In genomic region chr2:15055741-15056151, GRCm38 (mm10) we compare ENCODE assay signal across 7 mouse cellular contexts. TPM values are rescaled to one million over a fixed set of nuclear protein-coding genes. Genes with fewer than 3 reads are reported as not detected.
DNase-seq lines count a peak whose midpoint lies in the region; ATAC-seq and TF ChIP-seq lines count a peak whose summit lies in the region.

No protein-coding gene starts in this region.

- under 1% methylated on average over 15 of the region's 15 CpGs for WGBS in embryonic facial prominence, embryonic 11.5 days
- WGBS in intestine, embryonic 16.5 days: 0% methylated on average over 15 of the region's 15 CpGs
- WGBS in midbrain, embryonic 14.5 days: 0% methylated on average over 15 of the region's 15 CpGs

- no peak for ATAC-seq in embryonic facial prominence, embryonic 11.5 days (replicated peaks; ENCODE audit: insufficient number of reproducible peaks, low FRiP score, low TSS enrichment, low read depth)
- ATAC-seq in intestine, embryonic 16.5 days: peak; percentile 3; the same call in 1 of the 2 replicates
- no peak for ATAC-seq in midbrain, embryonic 14.5 days (ENCODE audit: low FRiP score, low TSS enrichment)

- H3K4me3 ChIP-seq in testis, adult 2 months (ENCODE audit: control insufficient read depth, low read depth, low read length): peak overlapping the region; percentile 94
- peak overlapping the region; percentile 84 for H3K4me3 ChIP-seq in embryonic facial prominence, embryonic 11.5 days (ENCODE audit: low read depth, low read length)
- H3K4me3 ChIP-seq in intestine, embryonic 16.5 days (ENCODE audit: low read length): peak overlapping the region; percentile 86
- H3K4me3 ChIP-seq in midbrain, embryonic 14.5 days (replicated peaks; ENCODE audit: low read depth, low read length): peak overlapping the region; percentile 92

- TF ChIP-seq CTCF in testis, adult 2 months (IDR thresholded peaks at IDR 0.05; ENCODE audit: control insufficient read depth, insufficient read depth, insufficient replicate concordance, low read depth, low read length): no peak

- H3K9me3 ChIP-seq in embryonic facial prominence, embryonic 11.5 days (replicated peaks; ENCODE audit: control insufficient read depth, low read length): no peaks in the 10 kb centered on the region
- H3K9me3 ChIP-seq in intestine, embryonic 16.5 days (ENCODE audit: control insufficient read depth, low read length): no peaks in the 10 kb centered on the region
- H3K9me3 ChIP-seq in midbrain, embryonic 14.5 days (ENCODE audit: control insufficient read depth, low read length): no peaks in the 10 kb centered on the region

- H3K36me3 ChIP-seq in testis, adult 2 months (ENCODE audit: control insufficient read depth, insufficient read depth, low read length): no peaks in the 10 kb centered on the region
- H3K36me3 ChIP-seq in embryonic facial prominence, embryonic 11.5 days (replicated peaks; ENCODE audit: control insufficient read depth, insufficient read depth, low read depth, low read length): no peaks in the 10 kb centered on the region
- H3K36me3 ChIP-seq in intestine, embryonic 16.5 days (ENCODE audit: control insufficient read depth, insufficient read depth, low read length): no peaks in the 10 kb centered on the region
- no peaks in the 10 kb centered on the region for H3K36me3 ChIP-seq in midbrain, embryonic 14.5 days (ENCODE audit: control insufficient read depth, insufficient read depth, low read length)

- peak overlapping the region; percentile 90 for H3K27ac ChIP-seq in testis, adult 2 months (ENCODE audit: control insufficient read depth, insufficient read depth, low read depth, low read length)
- H3K27ac ChIP-seq in embryonic facial prominence, embryonic 11.5 days (replicated peaks; ENCODE audit: low read depth, low read length): peak overlapping the region; percentile 94
- H3K27ac ChIP-seq in intestine, embryonic 16.5 days (ENCODE audit: low read length): peak overlapping the region; percentile 93
- H3K27ac ChIP-seq in midbrain, embryonic 14.5 days (replicated peaks; ENCODE audit: low read depth, low read length): peak overlapping the region; percentile 98

- H3K4me1 ChIP-seq in testis, adult 2 months (ENCODE audit: control insufficient read depth, insufficient read depth, low read length): peaks cover 2% of the 10 kb centered on the region
- no peaks in the 10 kb centered on the region for H3K4me1 ChIP-seq in embryonic facial prominence, embryonic 11.5 days (ENCODE audit: control insufficient read depth, insufficient read depth, low read length)
- peaks cover 17% of the 10 kb centered on the region for H3K4me1 ChIP-seq in intestine, embryonic 16.5 days (ENCODE audit: control insufficient read depth, insufficient read depth, low read length)
- peaks cover 12% of the 10 kb centered on the region for H3K4me1 ChIP-seq in midbrain, embryonic 14.5 days (ENCODE audit: control insufficient read depth, insufficient read depth, low read length)

- H3K27me3 ChIP-seq in testis, adult 2 months (ENCODE audit: control insufficient read depth, insufficient read depth, low read length): no peaks in the 10 kb centered on the region
- no peaks in the 10 kb centered on the region for H3K27me3 ChIP-seq in embryonic facial prominence, embryonic 11.5 days (ENCODE audit: control insufficient read depth, insufficient read depth, low read length)
- H3K27me3 ChIP-seq in intestine, embryonic 16.5 days (replicated peaks; ENCODE audit: control insufficient read depth, insufficient read depth, low read length): no peaks in the 10 kb centered on the region
- H3K27me3 ChIP-seq in midbrain, embryonic 14.5 days (ENCODE audit: control insufficient read depth, insufficient read depth, low read length): no peaks in the 10 kb centered on the region

- DNase-seq in testis, postnatal 14 days (ENCODE audit: low spot score): no peak
- peak; percentile 56 for DNase-seq in embryonic facial prominence, embryonic 11.5 days (ENCODE audit: low spot score)
- DNase-seq in midbrain, embryonic 14.5 days: peak; percentile 66
- DNase-seq in adrenal gland, adult 18-20 months (ENCODE audit: low spot score in 2 of 2): no peak
- DNase-seq in cerebellum, adult 18-20 months: no peak

- H3K4me2 ChIP-seq in embryonic facial prominence, embryonic 11.5 days (ENCODE audit: low read depth, low read length): peak overlapping the region; percentile 45
- H3K4me2 ChIP-seq in intestine, embryonic 16.5 days (ENCODE audit: low read depth, low read length): peak overlapping the region; percentile 58
- H3K4me2 ChIP-seq in midbrain, embryonic 14.5 days (ENCODE audit: low read length): peak overlapping the region; percentile 76

- H3K9ac ChIP-seq in embryonic facial prominence, embryonic 11.5 days (replicated peaks; ENCODE audit: low read length): peak overlapping the region; percentile 98
- peak overlapping the region; percentile 94 for H3K9ac ChIP-seq in intestine, embryonic 16.5 days (ENCODE audit: low read depth, low read length)
- H3K9ac ChIP-seq in midbrain, embryonic 14.5 days (replicated peaks; ENCODE audit: low read length): peak overlapping the region; percentile 98

- TF ChIP-seq POLR2A in testis, adult 2 months (IDR thresholded peaks at IDR 0.05; ENCODE audit: control insufficient read depth, low read depth, low read length): no peak

RNA-seq across cellular contexts. Expression of gene Nsun6, which starts 0.9 kb away (rescaled TPM):
- 10.6 and 11.6 TPM in 2 replicates for polyA plus RNA-seq in testis, adult 2 months (2012; rRNA removed)
- 12.8 and 15.0 TPM in 2 replicates for polyA plus RNA-seq in embryonic facial prominence, embryonic 11.5 days (2014; fragmentation: Nextera tagmentation; extraction: Ambion mirVana)
- polyA plus RNA-seq in intestine, embryonic 16.5 days (2015; fragmentation: Nextera tagmentation; extraction: Ambion mirVana): 6.8 and 7.6 TPM in 2 replicates
- 14.0 and 17.7 TPM in 2 replicates for polyA plus RNA-seq in midbrain, embryonic 14.5 days (2014; fragmentation: Nextera tagmentation; extraction: Ambion mirVana)
- 10 to 100 TPM in 1 of 2 experiments, 1 to 10 TPM in 1; 7.3 to 10.7 TPM for total RNA-seq in adrenal gland, adult 18-20 months (2021)

RNA-seq across cellular contexts. Expression of gene Arl5b, which starts 6.6 kb away (rescaled TPM):
- polyA plus RNA-seq in testis, adult 2 months (2012; rRNA removed): 13.0 and 13.7 TPM in 2 replicates
- 55.5 and 68.2 TPM in 2 replicates for polyA plus RNA-seq in embryonic facial prominence, embryonic 11.5 days (2014; fragmentation: Nextera tagmentation; extraction: Ambion mirVana)
- 18.1 and 19.6 TPM in 2 replicates for polyA plus RNA-seq in intestine, embryonic 16.5 days (2015; fragmentation: Nextera tagmentation; extraction: Ambion mirVana)
- polyA plus RNA-seq in midbrain, embryonic 14.5 days (2014; fragmentation: Nextera tagmentation; extraction: Ambion mirVana): 43.4 and 47.2 TPM in 2 replicates
- 10 to 100 TPM; 23.0 to 27.2 TPM for total RNA-seq in adrenal gland, adult 18-20 months (2021)

Comparison
In these comparisons a context has a peak if more than half of its experiments do, and no peak if none do; other contexts are left out.
1. DNase-seq: peak in embryonic facial prominence, embryonic 11.5 days (single experiment) and midbrain, embryonic 14.5 days (single experiment); none in testis, postnatal 14 days (single experiment), adrenal gland, adult 18-20 months (0 of 2) and cerebellum, adult 18-20 months (0 of 2).
2. Peak in every context shown above with its lines, with median percentiles within 50 percentile points of each other: H3K27ac ChIP-seq, H3K4me3 ChIP-seq, H3K4me2 ChIP-seq and H3K9ac ChIP-seq.